Mouse (Mus musculus) heart, postnatal 36 days (tissue): ENCODE data around the gene Zc2hc1b. TPM values are rescaled to one million over a fixed set of nuclear protein-coding genes. Genes with fewer than 3 reads are reported as not detected.
"Not testable (repeated sequence)": the region's sequence is repeated elsewhere in the genome, so short reads cannot be mapped to it uniquely, and the experiment has no call there.

ENCODE experiments used
- DNase-seq, 2 experiments: peaks; one replicate each; pipeline ENCODE4 v3.0.0; 2021 to 2022
- intact Hi-C: fragments of 180-260 bp; cut with DNase I; formaldehyde crosslinking; loops from one replicate; pipeline ENCODE4 v1.15.1; 2025
- total RNA-seq, 2 experiments: library from RNA; stranded (reverse); gene quantifications; 2 replicates each; pipeline ENCODE4 v1.2.3; 2021

Gene Zc2hc1b
- total RNA-seq, result not detected

DNA sequence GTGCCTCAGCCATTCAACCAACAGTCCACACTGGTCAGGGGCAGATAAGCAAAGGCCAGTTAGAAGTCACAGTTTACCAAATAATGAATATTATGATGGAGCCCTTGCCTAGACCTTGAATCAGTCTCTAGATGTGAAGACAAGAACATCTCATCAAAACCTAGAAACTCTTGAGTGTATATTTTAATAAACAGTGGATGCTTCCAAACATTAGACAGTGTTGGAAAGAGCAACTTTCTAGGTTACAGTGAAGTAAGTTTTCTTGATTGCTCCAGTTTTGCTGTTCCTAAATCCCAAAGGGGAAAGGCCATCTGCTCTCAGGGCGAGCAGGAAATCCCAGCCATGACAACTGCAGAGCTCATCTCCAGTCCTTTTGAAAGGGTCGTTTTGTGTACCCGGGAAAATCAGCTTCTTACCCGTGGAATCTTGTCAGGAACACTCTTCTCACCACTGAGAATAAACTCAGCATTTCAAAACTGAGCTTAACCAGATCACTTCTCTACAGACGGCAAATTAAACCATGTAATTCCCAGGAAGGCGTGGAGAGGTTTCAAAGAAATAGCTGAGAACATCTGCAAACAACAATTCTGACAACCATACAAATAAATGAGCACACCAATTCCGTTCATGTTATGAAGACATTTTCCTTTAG is at the start of gene Zc2hc1b:
TSS of gene Zc2hc1b (minus strand) at position 51 of the 652 bp plus-strand sequence.
- no peak for DNase-seq
- intact Hi-C loops, result no loop called here

DNA sequence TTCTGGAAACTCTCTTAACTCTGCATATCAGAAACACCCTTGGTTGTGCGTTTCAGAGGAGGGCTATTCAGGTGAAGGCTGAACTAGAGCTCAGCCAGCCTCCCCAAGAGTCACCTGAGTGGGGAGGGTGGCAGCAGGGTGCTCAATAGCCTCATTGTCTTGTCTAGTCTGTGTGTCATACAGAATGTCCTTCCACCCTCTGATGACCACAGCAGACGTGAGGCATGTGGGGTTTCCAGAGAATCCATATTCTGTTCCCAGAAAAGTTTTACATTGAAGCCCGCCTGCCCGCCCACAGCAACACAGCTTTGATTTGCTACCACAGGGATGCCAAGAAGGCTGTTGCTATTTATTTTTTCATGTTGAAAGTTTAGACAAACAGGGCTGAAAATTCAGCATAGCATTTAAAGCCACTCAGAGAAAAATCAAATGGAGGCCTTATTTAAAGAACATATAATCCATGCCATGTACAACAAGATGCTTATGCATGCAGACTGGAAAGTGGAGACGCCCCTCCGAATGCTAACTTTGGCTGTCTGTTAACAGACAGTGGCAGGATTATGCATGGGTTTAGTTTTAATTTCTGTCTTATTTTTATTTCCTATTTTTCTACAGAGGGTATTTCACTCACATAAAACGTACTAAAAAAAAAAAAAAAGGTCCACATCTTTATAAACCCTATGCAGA is 47.7 kb upstream of the Zc2hc1b start:
- DNase-seq, result no peak
- intact Hi-C loops, result no loop called here

DNA sequence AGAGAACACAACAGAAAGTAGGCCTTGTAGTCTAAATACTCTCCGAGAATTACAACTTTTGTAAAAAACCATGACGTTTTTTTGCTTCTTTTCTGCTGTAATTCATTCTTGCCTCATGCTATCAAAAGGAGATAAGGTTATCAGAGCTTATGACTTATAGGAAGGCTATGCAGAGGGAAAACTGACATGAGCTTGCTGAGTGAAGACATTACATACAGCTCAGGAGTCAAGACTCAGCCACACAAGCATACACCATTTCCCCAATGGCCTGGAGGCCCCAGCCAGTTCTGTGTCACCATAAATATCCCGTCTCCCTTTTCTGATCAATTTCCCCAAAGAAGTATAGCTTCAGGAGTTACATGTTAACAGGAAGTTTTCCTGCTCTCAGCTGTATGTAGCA is 44.3 kb upstream of the Zc2hc1b start:
- intact Hi-C loops, result no loop called here
- no peak for DNase-seq

DNA sequence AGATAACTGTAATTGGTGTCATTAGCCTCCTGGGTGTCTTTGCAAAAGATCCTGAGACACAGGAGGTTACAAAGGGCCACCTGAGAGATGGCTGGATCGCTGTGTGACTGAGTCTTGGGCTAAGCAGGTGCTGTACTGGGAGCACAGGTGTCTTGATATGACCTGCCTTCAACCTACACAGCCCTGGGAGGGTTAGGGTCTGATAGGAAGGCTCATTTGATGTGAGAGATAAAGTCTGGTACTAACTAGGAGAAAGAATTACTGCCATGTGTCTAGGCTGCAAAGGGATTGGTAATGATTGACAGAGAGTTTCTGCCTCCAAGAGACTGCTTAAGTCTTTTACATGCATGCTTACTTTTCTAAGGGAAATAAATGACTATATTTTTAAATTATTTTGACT is 42.2 kb upstream of the Zc2hc1b start:
- DNase-seq, result no peak
- intact Hi-C loops, result no loop called here

DNA sequence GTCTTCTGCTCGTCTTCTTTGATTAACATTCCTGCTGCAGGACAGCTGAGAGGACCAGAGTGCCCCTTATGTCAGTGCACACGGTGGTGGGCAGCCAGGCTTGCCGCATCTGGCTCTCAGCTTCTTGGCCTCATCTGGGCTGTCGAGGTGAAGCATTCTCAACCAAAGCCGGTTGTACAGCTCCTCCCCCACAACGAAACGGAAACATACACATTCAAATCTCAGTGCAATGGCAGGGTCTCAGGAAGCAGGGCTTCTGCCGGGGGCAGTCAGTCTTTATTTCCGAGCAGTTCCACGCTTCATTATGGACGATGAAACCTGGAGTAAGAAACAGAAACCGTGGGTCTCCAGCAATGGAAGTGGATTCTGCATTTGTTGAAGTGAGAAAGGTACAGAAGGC is 36.1 kb upstream of the Zc2hc1b start:
- DNase-seq, result no peak
- intact Hi-C loops, result no loop called here

DNA sequence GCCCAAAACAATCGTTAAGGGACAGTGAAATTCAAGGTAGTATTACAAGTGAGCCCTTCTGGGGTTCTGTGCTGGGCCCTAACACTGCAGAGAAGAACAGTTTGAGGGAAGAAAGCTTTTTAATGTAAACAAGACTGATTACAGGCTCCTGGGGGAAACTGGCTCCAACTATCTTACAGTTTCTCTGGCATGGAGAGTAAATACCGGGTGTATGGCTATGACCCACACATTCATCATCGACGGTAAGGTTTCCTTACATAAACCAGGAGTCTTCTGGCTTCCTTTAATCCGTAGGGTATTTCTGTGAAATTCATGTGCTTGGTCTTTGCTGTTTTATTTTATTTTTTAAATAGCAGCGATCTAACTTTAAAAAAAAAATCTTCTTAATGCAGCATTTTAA is 35.0 kb upstream of the Zc2hc1b start:
- intact Hi-C loops, result no loop called here

DNA sequence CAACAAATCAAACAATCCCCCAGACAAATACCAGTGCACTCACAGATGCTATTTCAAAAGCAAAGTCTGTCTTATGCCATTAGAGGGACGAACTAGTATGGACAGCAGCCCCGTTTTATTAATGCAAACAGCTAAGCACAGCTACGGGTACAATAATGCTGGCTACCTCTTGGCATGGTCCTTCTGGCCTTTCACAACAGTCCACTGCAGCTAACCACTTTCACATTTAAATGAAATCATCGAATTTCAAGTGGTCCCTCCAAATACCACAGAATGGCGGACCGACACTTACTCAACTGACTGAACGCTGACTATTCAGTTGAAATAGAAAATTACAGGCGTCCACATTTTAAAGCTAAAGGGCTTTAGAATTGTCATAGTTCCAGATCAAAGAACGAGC is 34.5 kb upstream of the Zc2hc1b start:
- no peak for DNase-seq

More for the DNA sequence above, 35.0 kb upstream of the Zc2hc1b start:
- no peak for DNase-seq

DNA sequence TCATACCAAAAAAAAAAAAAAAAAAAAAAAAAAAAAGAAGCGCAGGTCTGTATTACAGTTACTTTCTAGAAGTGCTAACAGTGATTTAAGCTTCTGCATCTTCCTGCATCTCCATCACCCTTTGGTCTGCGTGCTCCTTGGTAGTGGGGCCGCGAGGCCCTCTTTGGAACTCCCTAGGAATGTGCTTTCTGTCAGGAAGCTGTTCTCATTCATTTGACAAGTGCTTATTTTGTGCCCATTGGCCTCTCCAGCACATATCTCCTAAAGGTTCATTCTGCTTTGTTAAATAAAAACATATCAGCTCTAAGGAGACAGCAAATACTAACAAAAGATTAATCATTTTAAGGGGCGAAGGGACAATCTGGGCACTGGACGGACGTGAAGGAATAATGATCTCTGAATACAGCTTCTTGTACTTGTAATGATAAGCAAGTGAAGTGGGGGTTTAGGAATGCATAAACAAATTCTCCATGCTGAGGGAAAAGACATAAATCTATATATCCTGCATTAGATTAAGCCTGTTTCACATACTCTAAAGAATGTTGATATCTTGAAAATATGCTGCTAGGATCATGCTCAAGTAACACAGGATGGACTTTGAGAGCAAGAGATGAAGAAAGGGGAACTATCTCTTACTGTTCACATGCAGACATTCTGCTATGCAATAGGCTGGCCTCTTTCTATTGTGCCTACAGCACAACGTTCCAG is 32.3 kb upstream of the Zc2hc1b start:
- intact Hi-C loops, result no loop called here
- no peak for DNase-seq

More for the DNA sequence above, 34.5 kb upstream of the Zc2hc1b start:
- intact Hi-C loops, result no loop called here

DNA sequence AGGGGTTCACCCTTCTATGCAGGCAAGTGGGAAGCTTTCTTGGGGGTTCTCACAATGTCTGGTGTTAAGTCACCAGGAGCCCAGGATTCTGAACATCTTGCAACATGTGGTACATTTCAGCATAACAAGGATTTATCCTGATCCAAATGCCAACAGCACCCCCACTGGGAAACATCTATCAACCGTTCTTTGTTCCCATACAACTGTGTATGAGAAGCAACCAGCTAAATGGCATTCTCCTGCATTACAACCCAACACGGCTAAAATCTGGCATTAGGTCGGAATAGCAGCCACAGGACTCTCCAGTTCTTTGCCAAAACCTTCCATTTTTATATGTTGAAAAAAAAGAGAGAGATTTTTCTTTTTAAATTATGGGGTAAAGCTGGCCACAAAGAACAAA is 31.7 kb upstream of the Zc2hc1b start:
- DNase-seq, result no peak
- intact Hi-C loops, result no loop called here

DNA sequence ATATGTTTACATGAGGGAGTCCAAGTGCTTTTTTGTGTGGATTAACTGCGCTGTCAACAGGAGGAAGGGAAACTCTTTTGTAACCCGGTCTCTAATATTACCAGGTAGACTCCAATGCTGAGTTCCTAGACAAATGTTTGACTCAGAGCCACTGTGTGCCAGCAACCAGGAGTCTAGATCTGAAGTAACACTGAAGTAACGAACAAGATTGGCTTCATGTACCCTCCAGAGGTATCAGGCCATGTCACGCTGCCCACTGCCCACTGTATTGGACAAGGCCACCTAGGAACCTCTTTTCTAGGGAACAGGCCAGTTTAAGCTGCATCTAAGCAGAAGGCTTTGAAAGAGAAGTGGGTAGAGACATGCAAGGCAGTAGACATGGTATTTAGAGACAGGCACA is 31.2 kb upstream of the Zc2hc1b start:
- intact Hi-C loops, result no loop called here
- no peak for DNase-seq

DNA sequence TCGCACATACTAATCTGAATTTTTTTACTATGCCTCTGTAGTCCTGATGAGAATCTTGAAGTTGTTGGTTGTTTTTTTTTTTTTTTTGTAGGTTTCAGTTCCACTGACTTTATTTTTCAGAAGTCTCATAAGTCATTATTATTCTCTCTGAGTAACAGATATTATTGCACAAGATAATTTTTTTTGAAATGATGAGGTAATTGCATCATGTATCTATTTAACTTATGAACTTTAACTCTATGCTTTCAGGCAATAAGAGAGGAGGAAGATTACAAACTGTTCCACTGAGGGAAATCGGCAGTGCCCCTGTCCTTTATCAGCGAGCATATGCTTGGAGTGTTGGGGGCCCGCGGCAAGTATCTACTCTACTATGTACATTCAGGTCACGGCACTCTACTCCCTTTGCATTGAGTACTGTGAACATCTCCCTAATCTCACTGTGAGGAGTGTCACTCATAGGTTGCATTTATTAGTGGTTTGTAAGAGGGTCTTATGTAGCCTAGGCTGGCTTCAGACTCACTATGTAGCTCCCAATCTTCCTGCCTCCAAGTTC is 24.0 kb upstream of the Zc2hc1b start:
- DNase-seq, result no peak
- intact Hi-C loops, result no loop called here

DNA sequence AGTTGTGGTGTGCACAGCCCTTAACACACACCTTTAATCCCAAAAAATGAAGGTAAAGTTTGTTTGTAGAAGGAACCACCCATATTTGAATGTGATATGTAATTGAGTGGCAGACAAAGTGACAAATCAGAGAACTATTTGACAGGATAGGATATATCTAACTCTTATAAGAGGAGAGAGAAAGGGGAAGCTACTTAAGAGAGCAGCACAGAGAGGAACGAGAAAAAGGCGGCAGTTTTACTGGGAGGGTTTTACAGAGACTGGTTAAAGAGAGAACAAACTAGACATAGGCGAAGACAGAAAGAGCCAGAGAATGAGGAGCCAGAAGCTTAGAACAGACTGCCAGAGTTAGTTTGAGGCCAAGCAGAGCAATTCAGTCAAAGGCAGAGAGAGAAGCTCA is 23.0 kb upstream of the Zc2hc1b start:
- DNase-seq, result no peak
- intact Hi-C loops, result no loop called here

DNA sequence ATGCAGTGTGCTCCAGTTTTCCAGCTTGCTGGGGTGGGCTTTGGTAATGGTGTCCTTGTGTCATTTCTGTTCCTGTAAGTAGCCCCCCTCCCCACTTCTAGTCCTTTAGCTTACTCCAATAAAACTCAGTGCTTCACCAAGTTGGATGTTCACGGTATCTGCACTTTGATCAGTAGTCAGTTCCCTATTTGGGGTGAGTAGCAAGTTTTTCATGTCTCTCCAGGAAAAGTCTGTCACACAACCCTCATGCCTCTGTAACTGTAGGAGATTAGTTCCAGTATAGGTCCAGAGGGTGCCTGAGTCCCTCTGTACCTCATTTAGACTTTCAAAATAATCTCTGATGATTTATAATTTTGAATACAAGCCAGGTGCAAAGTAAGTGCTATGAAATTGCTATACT is 21.4 kb upstream of the Zc2hc1b start:
- intact Hi-C loops, result no loop called here

DNA sequence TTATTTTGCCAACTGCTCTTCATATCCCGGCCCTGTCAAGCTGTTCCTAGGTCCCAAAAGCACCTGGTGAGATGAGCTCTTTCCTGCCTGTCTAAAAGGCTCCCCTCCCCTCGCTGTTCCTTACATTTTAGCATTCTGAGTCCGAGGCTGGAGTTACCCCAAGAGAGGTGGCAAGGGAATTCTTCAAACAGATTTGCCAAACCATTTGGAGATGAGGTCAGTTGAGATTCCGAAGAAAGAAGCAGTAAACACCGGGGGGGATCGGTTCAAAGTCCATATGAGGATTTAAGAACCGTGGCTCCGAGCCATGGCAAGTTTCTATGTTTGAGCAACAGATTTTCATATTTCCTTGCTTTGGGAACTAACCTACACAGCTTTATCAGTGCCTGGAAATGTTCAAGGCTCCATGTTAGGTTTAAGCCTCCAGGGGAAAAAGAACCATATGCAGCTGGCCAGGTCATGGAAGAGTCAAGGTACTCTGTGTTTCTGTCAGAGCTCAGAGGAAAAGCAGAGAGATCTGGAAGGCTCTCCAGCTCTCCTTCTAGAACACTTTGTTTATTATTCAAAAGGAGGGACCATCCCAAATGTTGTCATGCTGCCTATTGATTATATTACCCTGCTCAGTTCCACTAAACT is 19.2 kb upstream of the Zc2hc1b start:
- DNase-seq, result no peak
- intact Hi-C loops, result no loop called here

More for the DNA sequence above, 21.4 kb upstream of the Zc2hc1b start:
- no peak for DNase-seq

DNA sequence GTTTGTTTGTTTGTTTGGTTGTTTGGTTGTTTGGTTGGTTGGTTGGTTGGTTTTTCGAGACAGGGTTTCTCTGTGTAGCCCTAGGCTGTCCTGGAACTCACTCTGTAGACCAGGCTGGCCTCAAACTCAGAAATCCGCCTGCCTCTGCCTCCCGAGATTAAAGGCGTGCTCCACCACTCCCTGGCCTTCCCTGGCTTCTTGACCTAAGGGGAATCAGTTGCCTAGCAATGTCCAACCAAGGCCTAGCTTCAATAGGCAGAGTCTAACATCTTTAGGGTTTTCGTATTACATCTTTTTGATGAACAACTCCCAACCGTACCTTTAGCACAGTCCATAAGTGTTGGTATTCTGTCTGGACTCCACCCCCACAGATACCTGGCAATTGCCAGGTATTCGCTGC is 15.7 kb upstream of the Zc2hc1b start:
- intact Hi-C loops, result loop anchor here (5.0 kb wide), 2 partner anchors 186 to 779 kb away; partner anchors contain the start of gene Sf3b5
- not testable (repeated sequence) for DNase-seq

DNA sequence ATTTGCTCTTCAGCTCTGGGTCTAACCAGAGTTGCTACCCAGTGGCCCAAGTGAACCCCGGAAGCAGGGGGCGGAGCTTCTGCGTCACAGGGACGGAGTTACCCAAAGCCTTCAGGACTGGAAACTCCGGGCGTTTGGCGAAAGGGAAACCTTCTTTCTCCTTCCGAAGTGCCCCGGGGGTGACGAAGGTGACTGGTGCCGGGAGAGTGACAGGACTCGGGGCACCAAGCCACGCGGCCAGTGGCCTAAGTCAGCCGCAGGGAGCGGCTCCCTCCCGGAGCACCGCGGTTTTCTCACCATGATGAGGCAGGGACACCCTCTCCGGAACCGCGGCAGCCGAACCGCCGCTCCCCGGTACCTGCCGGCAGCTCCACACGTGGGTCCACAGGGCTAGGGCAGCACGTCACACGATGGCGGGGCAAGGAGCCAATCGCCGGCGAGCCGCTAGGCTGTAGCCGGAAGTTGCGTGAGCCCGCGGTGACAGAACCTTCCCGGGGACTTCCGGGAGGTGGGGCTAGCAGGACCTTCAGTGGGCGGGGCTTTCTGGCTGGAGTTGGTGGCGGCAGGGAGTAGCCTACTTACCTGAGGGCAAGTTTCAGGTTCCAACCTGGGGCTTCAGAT is 15.0 kb upstream of the Zc2hc1b start, which contains the start of gene Ltv1:
TSS of gene Ltv1 (minus strand) at position 438 of the 621 bp plus-strand sequence.
- intact Hi-C loops, result loop anchor here (5.0 kb wide), 2 partner anchors 186 to 779 kb away; partner anchors contain the start of gene Sf3b5
- DNase-seq, result peak; percentile 95

DNA sequence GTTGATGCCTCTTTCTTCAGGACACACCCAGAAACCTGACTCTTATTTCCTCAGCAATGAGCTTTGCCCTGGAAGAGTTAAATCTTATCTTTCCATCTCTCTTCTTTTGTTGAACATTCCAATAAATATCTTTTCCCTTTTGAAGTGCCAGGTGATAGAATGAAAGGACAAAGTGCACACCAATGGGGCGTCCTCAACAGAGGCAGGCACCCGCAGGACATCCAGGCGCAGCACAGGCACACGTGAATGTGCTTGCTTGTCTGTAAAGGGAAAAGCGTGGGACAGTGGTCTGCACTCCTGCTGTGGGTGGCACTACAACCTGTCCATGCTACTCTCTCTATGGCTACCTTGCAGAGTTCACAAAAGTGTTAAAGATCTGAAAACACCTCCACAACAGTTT is 12.1 kb upstream of the Zc2hc1b start:
- no peak for DNase-seq
- intact Hi-C loops, result loop anchor here (5.0 kb wide), 2 partner anchors 183 to 782 kb away; partner anchors contain the start of gene Sf3b5

DNA sequence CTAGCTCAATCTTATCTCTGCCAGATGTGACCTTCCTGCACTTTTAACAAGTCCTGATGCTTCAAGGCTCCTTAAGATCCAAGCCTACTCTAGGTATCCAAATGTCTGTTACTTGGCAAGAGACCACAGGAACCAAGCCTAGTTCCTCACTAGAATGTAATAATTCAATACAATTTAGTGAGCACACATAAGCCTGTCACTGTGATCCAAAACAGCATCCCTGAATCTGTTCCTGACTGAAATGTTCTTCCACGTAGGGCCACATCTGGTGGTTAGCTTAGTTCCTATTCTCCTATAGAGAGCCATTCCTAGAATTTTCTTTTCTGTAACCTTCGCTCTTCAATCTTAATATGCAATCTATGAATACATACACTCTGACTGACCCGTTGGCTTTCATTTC is 8.9 kb upstream of the Zc2hc1b start:
- DNase-seq, result no peak
- intact Hi-C loops, result no loop called here

DNA sequence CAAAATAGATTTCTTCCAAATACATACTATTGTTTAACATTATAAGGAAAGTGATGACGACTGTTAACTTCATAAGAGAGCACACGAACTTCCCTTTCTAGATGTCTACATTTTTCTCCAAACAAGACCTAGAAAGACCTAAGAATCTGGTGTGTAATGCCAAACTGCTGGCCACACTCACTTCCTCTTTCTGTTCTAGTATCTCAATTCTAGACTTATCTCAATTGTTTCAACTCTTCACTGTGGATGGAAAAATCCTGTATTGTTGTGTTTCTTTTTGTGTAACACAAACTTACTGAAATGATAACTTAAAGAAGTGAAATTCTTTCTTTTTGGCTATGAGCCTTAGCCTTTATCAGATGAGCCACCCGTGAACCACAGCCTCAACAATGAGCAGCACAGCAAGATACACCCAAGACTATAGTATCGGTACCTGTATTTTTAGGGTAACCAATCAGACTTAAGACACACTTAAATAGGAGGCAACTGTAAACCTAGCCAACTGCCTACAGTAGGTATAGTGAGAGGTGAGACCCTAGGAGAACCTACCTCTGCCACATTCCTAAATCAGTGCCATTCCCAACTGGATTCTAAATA is 6.4 kb upstream of the Zc2hc1b start:
- intact Hi-C loops, result no loop called here
- no peak for DNase-seq

DNA sequence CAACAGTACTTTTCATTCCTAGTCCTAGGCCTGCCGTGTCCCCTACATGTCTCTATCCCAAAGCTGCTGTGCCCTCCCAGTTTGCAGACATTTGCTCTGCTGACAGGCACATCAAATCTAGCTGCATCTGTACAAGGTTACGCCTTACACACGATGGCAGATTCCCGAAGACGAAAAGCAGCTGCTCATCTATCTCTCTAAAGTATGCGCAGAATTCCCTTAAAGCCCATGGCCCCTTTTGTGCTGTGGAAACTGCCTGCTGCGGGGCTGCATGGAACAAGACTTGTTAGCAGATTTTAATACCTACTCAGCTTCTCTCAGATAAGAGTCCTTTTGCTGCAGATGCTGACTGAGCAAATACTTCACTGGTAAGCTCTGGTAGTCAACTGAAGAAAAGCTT is 2.4 kb upstream of the Zc2hc1b start:
- DNase-seq, result no peak
- intact Hi-C loops, result no loop called here
